Mouse (Mus musculus) right cerebral cortex, adult 2 months (tissue): Measurements from ENCODE around the gene Mrrf.

ENCODE experiments used
- DNase-seq, 2 experiments: peaks; one replicate each; pipeline ENCODE4 v3.0.0; 2021 to 2022; ENCODE audit warnings: low spot score in 2 of 2

Mrrf gene

DNA sequence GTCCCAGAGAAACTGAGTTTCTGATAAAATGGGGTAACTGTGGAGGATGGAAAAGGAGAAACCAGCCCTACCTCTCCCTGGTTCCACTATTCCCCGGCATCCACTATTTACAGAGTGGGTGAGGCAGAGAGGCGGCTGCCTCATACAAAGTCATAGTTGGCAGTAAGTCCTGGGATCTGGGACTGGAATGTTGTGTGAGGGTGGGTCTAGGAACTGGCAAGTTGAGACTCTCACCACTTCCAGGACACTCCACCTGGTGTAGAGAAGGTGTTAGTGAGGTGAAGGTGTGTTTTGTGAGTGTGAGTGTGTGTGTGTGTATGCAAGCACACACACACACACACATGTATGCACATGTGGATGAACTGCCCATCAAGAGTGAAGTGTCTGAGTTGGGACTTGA lies 64.6 kb downstream of the Mrrf start:
- no peak for DNase-seq

DNA sequence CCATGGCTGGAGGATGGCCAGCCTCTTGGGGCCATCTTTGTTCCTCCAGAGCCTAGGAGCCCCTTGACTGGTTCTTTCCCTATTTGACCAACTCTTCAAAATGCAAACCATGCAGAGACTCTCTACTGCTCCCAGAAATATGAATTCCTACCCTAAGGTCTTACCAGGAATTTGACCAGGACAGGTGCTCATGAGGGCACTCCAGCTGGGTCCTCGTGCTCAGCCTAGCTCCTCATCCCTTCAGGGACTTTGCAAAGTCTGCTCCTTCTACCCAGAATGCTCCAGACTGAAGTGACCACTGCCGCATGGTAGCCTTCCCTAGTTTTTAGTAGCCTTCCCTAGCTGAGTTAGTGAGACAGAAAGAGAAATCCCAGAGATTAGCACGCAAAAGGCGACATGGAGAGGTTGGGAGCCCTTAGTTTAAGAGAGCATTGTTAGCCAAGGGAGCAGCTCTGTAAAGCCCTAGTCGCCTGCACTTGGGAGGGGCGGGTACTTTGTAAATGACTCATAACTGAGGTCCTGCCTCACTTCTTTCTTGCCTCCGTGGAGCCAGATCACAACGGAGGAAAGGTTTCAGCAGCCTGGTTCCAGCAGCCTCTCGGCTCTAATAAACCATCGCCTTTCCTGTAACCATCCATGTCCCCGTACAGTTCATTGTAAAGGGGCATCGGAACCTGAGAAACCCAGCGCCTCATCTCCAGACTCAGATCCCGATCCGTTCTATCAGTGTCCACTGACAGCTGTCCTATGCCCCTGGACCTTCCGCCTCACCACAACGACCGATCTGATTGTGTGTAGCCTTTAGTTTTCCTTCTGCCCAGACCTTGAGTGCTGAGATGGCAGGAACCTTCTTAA lies 65.8 kb downstream of the Mrrf start:
- DNase-seq = peak in 1 of 2 experiments; percentile 16

DNA sequence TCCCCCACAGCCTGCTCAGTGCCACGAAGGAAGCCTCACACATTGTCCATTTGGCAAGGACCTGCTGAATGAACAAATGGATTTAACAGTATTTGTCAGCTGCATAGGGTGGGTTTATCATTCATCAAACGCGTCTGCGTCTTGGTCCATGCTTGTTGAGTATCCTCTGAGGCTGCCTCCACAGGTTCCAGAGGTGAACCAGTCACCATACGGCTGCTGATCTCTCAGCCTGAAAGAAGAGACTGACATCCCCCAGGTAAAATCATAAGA lies 66.4 kb downstream of the Mrrf start:
- peak in 1 of 2 experiments; percentile 15 for DNase-seq

DNA sequence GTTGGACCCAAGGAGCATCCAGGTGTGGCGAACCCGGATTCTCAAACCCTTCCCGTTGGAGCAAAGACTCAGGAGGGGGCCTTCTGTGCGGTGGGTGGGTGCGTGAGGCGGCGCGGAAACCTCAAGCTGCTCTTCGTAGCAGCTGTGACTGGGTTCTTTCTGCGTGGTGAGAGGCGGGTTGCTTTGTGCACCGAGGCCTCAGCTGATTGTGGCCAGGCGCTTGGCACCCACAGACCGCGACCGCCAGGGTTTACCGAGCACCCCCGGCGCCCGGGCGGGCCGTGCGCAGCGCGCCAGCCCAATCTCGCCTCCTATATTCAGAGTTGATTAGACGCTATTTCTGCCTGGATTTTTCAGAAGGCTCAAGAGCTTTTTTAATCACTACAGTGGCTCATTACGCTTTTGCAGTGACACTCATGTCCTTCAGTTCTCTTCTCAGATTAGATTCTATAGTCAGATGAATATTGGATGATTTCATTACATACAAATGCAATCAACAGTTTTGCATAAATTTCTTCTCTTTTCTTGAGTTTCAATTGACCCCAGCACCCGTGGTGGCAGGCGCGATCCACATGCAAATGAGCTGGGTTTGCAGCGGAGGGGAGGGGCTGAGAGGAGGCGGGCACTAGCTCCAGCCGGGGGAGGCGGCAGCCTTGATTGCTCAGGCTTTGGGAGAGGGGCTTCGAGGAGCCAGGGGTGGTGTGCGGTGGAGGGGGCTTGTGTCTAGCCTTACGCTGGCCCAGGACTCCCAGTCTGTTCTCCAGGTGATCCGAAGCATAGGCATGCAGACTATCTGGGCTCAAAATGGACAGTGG lies 67.0 kb downstream of the Mrrf start:
- peak; percentile 61 for DNase-seq

DNA sequence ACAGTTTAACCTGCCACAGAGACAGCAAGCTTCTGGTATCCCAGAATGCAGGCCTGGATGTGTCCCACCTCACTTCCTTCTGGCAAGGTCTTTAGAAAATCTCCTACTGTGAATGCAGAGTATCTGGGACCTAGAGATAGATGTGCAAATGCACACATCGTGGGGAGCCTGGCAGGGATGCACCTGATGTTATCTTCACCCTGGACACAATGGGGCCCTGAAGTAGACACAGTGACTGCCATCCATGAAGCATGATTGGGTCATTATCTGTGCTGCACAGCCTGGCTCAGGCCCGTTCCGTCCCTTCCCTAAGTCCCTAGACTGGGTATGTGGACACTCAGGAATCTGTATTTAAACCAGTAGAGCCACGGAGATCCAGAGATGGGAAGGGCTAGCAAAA lies 68.4 kb downstream of the Mrrf start:
- no peak for DNase-seq

DNA sequence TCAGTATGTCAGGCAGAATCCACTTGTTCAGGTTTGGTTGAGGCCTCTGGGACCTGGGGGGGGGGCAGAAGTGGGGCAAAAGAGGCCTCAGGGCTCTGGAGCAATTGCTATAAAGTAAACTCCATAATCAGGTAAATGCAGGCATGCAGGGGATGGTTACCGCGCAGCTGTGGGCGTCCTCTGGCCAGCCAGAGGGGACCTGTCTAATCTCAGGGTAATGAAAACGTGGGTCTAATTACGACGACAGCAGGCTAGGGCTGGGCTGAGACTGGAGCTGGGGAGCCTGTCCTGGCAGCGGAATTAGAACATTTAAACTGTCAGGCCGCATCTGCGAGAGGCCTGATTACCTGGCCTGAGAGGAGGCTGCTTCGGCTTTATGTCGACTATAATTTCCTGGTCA lies 70.9 kb downstream of the Mrrf start:
- no peak for DNase-seq

DNA sequence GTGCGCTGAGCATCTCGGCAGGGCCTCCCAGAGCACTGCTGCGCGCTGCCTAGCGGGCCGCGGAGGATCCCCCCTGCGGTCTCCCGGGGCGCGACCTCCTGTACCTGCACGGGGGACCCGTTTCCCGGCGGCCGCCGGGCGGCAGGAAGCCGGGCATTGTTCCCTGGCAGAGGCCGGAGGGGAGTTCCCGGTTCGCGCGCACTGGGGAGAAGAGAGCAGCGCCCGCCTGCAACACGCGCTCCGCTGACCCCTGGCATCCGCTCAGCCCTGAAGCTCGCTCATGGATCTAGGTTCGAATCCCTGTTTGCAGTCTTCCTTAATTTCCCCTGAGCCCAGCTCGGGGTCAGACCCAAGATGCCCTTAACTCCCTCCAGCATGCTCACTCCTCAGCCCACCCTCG lies 74.6 kb downstream of the Mrrf start:
- DNase-seq = no peak

DNA sequence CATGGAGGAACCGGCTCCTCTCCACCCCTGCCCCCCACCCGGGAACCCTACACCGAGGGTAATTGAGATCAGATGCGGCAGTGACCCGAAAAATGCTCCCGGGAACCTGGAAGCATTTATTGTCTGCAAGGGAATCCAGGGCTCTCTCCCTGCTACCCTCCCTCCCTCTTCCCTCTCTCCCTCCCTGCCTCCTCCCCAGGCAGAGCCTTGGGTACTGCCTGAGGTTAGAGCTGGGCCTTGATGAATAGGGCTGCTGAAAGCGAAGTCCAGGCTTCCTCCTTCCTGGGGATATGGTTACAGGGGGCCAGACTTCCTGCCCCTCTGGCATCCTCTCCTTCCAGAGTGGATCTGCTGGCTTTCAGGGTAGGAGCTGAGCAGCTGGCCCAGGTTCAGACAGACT lies 75.6 kb downstream of the Mrrf start:
- DNase-seq = no peak

DNA sequence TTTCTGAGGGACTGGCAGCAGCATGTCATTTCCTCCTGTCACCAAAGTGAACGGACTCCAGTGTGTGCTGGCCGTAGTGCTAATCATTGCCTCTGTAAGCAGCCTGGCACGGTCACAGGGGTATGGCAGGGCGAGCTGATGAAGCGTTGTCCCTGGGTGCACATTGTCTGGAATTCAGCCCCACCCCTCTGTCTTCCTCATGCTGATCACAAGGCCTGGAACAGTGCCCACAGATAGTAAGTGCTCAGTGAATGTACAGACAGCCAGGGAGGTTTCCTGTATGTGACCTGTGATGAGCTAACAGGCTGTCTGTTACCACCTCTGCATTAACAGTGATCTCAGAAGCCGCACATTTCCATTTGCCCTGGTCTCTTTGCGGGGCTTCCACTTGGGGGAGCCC lies 76.9 kb downstream of the Mrrf start:
- DNase-seq = no peak

DNA sequence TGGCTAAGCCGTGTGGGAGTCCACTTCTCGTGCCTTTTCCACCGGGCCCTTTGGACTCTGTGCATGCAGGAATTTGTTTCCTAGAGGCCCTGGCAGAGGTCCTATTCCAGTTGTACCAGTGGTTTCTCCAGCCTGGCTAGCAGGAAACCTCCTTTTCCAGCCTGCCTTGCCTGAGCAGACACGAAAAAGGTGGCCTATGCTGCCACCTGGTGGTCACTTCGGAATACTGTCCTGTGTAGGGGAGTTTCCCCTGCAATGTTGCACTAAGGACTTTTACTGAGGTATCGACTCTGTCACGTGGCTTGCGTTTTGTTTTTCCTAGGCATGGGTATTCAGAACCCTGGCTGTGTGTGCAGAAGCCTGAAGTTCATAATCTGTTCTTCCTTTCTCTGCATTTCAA lies 77.8 kb downstream of the Mrrf start:
- DNase-seq = peak; percentile 88 to 89

DNA sequence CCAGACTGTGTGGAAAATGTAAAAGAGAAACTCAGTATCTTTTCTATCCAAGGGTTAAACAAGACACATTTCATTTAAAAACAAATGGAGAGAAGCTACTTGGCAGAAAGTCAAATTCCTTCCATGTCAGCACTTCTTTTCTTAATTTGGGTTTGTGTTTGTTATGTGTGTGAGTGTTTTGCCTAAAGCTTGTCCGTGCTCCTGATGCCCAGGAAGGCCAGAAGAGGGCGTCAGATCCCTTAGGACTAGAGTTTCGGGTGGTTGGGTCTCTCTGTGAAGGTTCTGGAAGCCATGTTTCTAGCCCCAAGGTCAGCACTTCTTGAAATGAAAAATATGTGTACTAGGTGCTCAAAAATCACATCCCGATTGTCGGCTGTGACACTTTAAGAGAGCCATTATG lies 78.2 kb downstream of the Mrrf start:
- no peak for DNase-seq

DNA sequence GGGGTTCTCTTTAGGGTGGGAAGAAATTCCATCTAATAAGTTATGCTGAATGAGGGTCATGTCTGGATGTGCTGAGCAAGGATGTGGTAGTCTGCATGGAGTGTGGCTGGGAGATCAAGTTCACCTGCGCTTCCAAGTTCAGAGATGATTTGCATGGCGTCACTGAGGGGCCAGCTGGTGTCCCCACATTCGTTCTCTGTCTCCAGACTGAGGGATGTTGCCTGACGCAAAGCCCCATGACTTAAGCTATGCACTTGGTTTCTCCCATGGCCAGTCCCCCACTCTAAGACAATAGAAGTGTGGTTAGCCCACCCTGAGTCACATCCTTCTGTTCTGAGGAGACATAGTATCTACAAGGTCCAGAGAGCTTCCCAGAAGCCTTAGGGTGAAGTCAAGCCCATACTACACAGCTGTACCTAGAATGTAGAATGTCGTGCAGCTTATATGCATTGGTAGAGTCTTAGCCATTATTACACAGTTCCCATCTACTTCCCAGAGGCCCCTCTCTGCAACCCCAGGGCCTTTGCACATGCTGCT lies 79.1 kb downstream of the Mrrf start:
- DNase-seq = no peak

DNA sequence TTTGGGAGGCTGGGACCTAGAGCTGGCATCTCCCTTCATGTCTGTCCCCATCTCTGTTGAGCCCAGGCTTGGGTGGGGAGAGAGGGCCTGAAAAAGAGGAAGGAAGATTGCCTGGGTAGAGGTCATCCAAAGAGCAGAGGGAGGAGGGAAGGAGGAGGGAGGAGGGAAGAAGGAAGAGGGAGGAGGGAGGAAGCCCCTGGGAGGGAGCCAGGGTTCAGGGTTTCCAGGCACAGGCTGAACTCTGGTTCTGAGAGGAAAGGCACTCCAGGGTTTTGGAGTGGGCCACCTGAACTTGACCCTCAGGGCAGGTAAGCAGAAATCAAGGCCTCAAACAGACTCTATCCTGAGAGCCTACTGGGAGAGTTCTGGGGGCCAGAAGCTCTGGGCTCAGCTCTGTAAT lies 80.4 kb downstream of the Mrrf start:
- DNase-seq = no peak

DNA sequence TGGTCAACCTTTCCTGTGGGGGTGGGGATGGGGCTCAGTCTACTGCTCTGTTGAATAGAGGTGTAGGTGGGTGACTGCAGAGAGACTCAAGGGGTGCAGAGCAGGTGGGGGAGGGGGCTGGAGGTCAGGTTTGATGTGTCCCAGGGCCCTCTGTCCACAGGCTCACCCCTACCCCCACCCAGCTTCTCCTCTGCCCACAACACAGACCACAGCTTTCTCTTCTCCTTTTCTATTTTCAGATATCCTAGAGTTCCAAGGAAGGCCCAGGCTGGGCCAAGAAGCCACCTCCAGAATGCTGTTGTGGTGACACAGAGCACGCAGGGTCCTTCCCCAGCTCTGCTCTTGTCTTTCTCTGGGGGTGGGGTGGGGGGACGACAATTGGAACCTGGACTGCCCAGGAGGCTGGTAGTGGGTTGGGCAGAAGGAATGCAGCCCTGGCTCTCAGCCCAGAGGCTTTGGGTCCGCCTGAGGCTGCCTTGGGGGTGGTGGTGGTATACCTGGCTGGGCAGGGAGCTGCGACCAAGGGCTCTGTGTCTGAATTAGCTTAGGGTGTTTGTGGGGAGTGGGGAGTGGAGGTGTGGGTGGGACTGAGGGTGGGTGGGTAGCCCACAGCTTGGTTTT lies 80.9 kb downstream of the Mrrf start:
- DNase-seq = no peak

DNA sequence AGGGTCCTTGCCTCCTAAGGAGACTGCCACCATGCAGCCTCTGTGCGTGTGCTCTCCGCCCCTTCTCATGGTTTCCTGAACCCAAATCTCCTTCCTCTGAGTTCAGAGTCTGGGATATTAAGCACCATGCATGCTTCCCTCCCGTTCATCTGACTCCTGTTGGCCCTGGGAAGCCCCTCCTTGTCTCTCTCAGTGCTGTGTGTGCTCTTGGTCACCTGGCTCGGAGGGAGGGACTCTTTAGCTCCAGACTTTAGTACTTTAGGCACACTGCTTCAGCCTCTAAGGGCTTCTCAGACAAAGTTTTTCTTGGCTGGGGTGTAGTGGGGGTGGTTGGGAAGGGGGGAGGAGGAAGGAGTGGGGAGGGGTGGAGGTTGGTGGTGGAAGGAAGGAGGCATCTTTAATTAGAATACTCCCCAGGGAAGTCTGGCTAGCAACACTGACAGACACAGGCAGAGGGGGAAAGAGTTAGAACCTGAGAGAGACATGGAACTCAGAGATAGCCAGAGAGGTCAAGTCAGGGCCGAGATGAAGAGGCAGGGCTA lies 81.6 kb downstream of the Mrrf start:
- DNase-seq = no peak

DNA sequence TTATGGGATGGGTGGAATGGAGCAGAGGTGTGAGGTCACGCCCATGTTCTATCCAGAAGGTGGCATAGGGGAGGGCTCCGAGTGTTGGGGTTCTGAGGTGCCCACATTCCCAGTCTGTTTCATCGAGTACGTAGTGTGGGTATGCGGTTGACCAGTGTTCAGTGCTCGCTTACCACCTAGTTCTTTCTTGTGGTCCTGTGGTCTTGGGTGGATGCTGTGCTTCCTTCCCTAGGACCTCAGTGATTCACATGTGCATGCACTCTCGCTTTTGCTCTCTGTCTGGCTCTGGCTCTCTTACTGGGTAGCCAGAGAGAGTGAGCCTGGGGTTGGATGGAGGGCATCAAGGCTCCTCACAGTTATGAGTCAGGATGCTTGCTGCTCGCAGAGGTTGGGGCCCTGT lies 83.9 kb downstream of the Mrrf start:
- DNase-seq = no peak

DNA sequence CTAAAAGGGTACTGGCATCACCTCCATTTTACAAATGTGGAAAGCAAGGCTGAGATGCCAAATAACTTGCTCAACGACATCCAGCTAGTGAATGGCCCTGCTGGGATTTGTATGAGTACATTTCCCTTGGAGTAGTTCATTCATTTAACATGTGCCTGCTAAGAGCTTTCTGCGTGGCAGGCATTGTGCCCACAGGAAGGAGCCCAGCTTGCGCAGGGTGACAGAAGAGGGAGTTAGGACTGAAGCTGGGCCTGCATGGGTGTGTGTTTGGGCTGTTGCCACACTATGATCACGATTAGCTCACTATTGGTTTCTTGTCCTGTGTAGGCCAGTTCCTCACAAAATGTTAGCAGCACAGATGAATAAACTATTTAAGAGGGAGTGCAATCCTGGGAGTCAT lies 84.7 kb downstream of the Mrrf start:
- DNase-seq = no peak

DNA sequence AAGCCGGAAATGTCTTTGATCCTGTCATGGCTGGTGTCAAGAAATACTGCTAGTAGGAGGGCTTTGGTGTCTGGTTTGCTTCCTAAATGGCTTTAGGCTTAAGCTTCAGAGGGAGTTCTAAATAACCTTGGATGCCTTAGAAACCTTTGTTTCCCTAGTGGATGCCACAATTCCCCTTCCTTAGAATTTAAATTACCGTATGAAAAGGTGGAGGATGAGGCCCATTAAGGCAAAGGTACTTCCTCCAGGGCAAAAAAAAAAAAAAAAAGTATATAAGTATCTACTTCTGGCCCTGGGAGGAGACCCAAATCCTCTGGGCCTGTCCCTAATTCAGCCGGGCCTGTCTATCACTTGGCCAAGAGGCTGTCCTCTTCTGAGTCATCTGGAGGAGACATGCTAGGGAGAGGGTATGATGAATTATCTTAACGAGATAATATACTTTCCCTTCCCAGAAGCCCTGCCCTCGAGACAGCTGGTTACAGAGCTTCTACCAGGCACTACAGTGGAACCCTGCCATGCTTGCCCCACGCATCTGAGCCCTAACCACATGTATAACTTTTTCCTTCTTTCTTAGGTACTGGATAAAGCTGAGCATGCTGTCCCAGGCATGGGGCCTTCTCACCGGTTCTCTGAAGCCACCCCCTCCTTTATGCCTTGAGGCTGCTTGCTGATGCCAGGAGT lies 86.1 kb downstream of the Mrrf start:
- DNase-seq = no peak

DNA sequence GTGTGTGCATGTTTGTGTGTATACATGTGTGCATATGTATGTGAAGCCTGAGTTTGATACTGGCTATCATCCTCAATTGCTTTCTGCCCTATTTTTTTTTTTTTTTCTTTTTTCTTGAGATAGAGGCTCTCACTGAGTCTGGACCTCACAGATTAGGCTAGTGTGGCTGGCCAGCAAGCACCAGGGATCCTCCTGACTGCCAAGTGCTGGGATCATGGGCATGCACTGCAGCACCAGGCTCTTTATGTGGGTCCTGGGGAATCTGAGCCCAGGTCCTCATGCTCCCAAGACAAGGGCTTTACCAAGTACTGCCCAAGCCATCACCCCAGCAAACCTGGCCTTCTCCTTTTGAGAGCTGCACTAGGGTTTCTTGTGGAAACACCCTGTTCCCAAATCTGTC lies 87.2 kb downstream of the Mrrf start:
- DNase-seq = no peak

DNA sequence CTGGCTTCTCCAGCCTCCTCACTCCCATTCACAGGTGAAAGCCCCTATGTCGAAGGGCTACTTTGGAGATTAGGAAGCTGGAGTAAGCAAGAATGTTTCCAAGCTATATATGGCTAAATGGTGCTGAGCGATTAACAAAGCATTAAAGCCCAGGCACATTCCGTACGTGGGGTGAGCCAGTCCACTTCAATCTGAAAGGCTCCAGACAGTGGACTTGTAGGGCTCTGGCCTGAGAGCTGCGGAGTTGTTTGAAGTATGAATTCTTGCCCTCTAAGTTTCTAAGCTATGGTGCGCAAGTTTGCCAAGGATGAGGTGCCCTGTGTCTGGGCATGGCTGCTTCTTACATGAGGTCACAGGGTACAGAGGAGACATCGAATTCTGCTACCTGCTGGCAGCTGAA lies 88.0 kb downstream of the Mrrf start:
- no peak for DNase-seq

DNA sequence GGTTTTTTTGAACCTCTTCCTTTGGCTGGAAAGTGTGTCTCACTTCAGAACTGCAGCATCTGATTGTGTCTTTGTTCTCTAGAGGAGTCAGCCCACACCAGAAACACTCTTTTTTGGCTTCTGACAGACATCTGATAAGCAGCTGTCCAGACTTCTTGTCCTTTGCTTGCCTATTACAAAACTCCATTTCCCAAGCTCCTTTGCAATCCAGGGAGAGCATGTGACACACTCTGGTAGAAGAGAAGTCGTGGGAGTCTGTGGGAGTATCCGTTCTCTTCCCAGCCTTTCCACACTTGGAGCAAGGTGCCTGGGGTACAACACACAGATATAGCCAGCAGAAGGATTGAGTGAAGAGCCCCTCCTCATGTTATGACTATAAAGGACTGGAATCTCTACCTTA lies 88.4 kb downstream of the Mrrf start:
- no peak for DNase-seq

DNA sequence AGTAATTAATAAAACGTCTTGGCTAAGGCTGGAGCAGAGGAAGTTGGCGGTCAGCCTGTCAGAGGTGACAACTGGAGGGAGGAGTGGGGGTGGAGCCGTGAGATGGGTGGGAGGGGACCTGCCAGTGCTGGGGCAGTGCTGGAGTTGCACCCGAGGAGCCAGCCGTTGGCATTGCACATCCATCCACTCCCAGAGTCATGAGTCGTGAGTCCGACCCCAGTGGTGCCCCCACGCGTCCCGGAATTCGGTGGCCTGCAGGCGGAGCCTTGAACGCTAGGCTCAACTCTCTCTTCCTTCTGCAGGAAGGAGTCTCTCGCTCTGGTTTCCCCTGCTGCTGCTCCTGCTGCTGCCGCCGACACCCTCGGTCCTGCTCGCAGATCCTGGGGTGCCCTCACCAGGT lies 94.2 kb downstream of the Mrrf start, which contains the start of gene Ptgs1:
Ptgs1 (plus strand) TSS at position 61 of the 400 bp plus-strand sequence.
- peak; percentile 25 for DNase-seq
